Mouse (Mus musculus): ENCODE data around the gene Capns2.

DNA sequence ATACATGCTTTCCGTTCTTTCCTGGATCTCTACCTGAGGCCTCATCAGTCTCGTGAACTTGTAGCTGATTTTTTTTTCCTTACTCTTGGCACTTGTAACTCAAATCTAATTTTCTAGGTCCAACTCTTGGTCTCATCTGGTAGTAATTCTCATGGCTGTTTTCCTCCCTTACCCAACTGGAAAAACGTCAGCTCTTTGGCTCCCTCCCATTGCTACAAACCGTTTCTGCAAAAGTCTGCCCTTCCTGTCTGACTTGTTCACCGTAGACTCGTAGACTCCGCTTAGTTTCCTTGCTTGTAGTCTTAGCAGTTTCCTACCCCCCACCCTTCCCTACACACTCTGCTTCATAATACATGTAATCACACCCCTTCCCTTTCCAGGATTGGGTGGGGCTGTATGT lies 12.2 kb downstream of the Capns2 start:
- TF ChIP-seq POLR2A (IDR thresholded peaks at IDR 0.05; ENCODE audit: control insufficient read depth, low read depth, low read length) (no peak), CTCF (IDR thresholded peaks at IDR 0.05; ENCODE audit: control insufficient read depth, insufficient read depth, insufficient replicate concordance, low read depth, low read length) (no peak)
